Mouse (Mus musculus) brain, adult 2 months (tissue): ENCODE data around the gene Aspg.

ENCODE experiments used
- DNase-seq: peaks from one replicate; pipeline ENCODE4 v3.0.0; 2011; ENCODE audit warnings: low read depth, low spot score

The Aspg gene

DNA sequence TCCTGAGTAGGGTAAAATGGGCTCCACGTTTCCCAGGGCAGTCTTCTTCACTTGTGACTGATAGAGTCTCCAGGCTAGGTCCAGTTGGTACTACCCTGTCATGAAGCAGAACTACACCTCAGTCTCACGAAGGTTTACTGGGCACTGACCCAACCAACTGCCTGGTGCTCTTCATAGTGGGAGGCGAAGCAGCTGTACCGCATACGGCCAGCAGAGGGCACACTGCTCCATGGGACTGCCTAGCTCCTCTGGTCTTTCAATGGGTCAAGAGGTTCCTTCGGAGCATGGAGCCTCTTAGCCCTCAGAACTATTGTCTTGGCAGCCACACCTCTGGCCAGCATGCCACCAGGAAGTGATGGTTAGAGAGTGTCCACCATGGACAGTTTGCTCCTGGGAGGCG is 7.2 kb downstream of the Aspg start:
- peak; percentile 82 for DNase-seq

GRCm38 (mm10) chr12:112117006-112117405 is 10.5 kb downstream of the Aspg start:
- peak; percentile 41 for DNase-seq

DNA sequence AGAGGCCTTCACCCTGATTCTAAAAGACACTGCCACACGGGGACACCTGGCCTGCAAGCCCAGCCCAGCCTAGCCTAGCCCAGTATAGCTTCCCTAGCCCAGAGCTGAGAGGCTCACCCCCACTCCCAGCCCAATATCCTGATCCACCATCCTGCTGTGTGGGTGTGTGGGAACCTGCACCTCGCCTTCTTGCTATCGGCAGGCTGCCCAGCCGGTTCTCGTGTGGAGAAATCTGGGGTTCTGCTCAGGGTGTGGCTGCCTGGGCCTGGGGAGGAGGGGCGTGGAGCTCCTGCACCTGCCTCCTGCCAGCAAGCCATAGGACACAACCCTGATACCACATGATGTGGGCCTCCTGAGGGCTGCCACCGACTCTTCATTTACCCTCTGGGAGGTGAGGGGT is 11.2 kb downstream of the Aspg start:
- peak; percentile 84 for DNase-seq

- DNase-seq: no peak
These were observed 14.7 kb downstream of the Aspg start for GRCm38 (mm10) chr12:112121188-112121587.

GRCm38 (mm10) chr12:112125903-112126302 is 19.4 kb downstream of the Aspg start:
- no peak for DNase-seq

DNA sequence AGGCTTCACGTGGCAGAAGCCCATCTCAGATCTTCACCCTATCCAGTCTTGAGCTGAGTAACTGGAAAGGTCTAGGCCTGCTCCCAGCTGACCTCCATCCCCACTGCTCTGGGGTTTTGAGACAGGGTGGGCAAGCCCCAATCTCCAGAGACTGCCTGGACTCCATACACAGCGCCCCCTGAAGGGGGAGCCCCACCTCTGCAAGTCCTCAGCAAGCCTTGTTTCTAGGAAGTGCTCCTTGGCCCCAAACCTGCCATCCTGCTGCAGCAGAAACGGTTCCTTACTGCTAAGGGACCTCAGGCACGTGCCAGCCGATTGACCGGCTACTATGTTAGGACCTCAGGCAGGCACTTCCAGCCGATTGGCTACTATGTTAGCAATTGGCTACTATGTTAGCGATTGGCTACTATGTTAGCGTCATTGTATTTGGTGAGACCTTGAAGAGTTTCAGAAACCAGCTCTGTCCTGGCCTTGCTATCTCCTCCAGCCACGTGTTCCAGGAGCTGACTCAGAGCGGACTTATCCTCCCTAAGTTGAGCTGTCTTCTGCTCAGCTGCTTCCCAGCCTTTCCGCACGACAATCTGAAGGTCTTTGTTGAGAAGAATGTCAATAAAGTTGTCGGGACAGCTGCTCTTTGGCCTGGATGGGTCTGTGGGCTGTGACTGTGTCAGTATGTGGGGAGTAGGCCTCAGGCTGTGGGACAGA is 20.6 kb downstream of the Aspg start:
- DNase-seq: no peak

DNA sequence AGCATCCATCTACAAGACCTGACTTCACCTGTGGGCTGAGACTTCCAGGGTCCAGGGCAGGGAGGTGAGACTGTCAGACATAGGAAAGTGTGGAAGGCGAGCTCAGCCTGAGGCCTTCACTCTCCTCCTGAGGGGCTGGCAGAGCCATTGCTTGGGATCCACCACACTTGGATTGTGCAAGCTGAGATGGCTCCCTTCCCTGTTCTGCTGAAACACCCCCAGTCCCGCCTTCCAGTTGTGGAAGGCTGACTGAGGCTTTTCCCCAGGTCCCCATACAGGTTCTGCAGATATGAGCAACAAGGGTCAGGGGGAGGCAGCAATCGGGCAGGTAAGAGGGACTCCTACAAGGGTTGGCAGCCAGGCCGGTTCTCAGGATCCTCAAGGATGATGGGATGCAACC is 22.0 kb downstream of the Aspg start:
- DNase-seq: no peak

GRCm38 (mm10) chr12:112129300-112129856 is 22.9 kb downstream of the Aspg start:
- no peak for DNase-seq

DNA sequence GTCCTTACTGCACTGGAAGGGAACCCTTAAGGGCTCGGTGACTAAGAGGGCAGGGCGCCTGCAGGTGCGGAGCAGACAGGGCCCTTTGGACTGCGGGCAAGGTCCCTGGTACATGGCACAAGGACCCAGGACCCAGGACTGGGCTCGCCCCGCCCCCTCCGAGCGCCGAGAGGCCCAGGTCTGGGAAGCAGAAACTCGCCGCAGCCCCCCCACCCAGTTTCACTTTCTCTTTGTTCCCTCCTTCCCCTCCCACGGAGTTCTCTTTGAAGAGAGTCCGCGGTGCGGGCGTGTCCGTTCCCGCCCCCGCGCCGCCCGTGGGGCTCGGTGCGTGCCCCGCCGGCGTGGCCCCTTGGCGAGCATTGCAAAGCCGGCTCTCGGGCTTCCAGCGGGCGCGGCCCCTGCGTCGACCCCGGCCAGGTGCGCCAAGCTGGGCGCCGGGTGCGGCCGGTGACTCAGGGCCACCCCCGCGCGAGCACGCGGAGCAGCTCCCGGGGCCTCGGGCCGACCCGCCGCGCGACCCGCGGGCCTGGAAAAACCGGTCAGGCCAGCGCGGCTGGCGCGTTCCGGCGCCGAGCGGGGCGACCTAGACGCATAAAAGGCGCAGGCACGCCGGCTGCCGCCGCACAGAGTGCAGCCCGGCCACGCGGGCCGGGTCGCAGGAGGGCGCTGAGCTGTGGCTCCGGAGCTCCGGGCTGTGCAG is 23.8 kb downstream of the Aspg start:
- DNase-seq: no peak

DNA sequence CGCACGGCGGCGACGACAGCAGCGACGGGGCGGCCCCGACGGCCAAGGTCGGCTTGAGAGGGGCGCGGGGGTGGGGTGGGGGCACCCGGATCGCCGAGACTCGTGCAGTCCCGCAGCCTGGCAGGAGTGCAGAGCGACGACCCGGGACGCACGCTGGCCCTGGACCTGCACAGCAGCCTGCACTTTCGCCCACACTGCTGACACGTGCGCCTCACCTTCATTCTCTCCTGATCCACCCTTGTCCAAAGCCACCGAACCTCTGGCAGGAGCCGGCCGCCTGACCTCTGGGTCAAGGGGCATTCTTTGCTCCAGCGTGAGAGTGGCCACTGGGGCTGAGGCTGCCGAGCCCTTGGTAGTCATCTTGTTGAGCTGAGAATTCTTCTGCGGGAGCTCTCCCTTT is 24.5 kb downstream of the Aspg start:
- no peak for DNase-seq

DNA sequence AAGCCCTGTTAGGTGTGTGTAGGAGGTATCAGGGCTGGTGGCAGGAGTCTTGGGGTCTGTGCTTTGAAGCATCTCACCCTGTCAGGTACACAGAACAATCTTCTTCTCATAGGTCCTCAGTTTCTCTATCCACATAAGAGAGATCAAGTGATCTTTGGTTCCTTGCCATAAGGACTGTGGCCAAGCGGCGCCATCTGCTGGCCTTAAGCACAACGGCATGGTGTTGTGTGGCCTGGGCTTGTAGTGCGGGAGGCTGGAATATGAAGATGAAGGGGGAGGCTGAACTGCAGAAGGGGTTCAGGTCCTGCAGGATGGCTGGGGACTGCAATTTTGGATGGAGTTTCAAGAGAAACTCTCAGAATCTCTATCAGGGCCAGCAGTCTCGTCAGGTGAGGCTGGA is 33.8 kb downstream of the Aspg start:
- peak; percentile 80 for DNase-seq

DNA sequence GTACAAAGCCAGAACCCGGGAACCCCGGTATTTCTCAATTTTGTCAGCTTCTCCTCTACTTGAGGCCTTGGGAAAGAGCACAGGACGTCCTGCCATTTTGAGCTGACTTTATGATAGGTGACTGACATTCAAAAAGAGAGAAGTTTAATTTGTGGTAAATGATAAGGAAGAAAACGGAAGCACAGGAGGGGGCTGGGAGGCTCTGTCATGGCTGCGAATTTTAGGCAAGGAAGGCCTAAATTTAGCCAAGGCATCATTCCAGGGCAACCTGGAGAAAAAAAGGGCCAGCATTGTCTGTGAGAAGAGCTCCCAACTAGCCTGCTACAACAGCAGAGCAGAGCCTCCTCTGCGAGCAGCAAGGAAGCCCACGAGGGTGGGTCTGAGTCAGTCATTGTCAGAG is 34.3 kb downstream of the Aspg start:
- no peak for DNase-seq

DNA sequence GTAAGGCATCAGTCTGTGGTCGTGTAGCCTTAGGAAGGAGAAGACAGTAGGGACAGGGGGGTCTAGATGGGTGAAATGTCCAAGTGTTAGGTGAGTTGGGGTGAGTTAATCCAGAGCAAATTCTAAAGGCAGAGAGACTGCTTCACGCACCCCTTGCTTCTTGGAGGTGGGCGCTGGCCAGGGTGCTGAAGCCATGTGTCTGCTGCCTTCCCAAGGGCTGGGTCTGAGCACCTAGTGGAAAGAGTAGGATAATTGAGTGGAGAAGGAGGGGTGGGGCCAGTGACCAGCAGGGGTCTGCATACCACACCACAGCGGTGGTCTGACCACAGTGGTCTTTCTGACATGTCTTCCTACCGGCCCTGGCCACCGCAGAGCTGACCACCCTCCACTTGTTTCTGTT is 34.8 kb downstream of the Aspg start:
- no peak for DNase-seq

- peak; percentile 62 for DNase-seq
These were observed 36.8 kb downstream of the Aspg start for GRCm38 (mm10) chr12:112143116-112143832.

- DNase-seq: no peak
These were observed 37.3 kb downstream of the Aspg start for GRCm38 (mm10) chr12:112143833-112144201.

GRCm38 (mm10) chr12:112144377-112145115 is 38.1 kb downstream of the Aspg start:
- no peak for DNase-seq

DNA sequence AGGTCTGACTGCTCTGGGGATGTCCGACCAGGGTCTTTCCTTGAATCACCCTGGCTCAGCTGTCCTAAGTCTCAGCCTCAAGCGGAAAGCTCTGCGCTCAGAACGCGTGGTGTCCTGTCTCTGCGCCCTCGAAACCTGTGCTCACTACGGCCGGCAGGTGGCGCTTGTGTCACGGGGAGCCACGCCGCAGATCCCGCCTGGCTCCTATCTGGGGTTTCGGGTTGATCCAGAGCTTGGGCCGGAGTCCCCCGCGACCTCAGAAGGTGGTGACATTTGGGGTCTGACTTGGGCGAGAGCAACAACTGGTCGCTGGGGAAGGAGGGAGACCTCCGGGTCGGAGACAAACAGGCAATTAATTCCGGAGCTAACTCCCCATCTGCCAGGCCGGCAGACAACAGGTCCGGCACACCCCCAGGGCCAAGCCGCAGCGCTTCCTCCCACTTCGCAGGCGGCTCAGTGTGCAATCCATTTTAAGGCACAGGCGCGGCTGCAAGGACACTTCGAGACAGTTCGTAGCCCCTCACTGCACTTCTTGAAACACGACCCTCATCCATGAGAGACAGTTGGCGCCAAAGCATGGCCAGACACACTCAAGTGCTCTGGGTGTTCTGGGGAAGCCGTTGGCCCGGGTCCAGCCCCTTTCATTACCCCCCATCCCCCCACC is 38.9 kb downstream of the Aspg start:
- peak; percentile 76 for DNase-seq

GRCm38 (mm10) chr12:112145875-112146651 is 39.6 kb downstream of the Aspg start, which contains the start of gene Kif26a:
Gene Kif26a (plus strand): TSS chr12:112146208.
- peak; percentile 53 for DNase-seq

DNA sequence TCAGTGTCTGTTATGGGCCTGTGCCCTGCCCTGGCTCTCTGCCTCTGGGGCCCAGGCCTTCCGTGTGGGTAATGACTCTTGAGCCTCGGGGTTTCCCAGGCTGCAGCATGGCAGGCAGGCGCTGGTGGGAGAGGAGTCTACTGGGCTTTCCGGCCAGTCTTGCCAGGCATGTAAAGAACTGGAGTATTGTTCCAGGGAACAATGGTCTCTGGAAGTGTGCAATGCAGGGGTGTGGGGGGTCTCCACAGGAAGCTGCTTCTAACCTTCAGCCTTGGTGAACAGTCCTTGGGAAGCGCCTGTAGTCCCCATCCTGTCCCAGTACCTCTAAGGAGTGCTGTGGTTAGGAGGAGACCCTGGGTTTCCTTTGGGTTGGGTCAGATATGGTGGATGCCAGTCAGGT is 40.9 kb downstream of the Aspg start:
- no peak for DNase-seq

DNA sequence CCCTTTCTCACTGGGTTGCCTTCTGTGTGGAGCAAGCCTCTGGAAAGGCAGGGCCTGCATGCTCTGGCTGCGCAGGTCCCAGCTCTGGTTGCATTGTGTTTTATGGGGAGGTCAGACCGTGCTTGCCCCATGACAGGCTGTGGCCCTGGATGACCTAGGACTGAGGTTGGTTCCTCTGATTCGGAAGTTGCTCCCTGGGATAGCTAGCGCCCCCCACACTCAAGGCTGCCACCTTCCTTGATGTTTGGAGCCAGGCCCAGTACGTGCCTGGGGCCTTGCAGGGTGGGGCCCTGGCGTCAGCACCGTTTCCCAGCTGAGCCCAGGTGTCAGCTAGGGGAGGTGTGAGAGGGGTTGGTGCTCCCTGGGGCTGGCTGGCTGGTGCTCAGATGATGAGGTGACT is 43.5 kb downstream of the Aspg start:
- DNase-seq: no peak
